Mouse (Mus musculus) 3T3-L1 (cell line): ENCODE results near the gene Bpnt1.

Source experiments
- DNase-seq: peaks from one replicate; pipeline ENCODE4 v3.0.0-alpha.2; 2015; ENCODE audit warnings: low read depth, low spot score

Bpnt1 gene

GRCm38 (mm10) chr1:185404021-185404420 lies 72.1 kb downstream of the Bpnt1 start:
- DNase-seq, result peak; percentile 69

GRCm38 (mm10) chr1:185405921-185406320 lies 74.0 kb downstream of the Bpnt1 start:
- no peak for DNase-seq
